Mouse (Mus musculus) thymus, adult 2 months (tissue): Measurements from ENCODE around the gene Col18a1. TPM values are rescaled to one million over a fixed set of nuclear protein-coding genes. Genes with fewer than 3 reads are reported as not detected.

Experiments
- DNase-seq: peaks from one replicate; pipeline ENCODE4 v3.0.0; 2021
- H3K27ac ChIP-seq: fragments of 200-500 bp; 2 replicates; pipeline ENCODE4 v1.5.1; 2012; ENCODE audit warnings: low read length, control low read depth; ENCODE audit not compliant: control insufficient read depth, insufficient read depth
- H3K27me3 ChIP-seq: fragments of 200-500 bp; 2 replicates; pipeline ENCODE4 v1.6.1; 2012; ENCODE audit warnings: mild to moderate bottlenecking, low read length, moderate library complexity, mixed read lengths; ENCODE audit not compliant: control insufficient read depth, insufficient read depth
- H3K36me3 ChIP-seq: fragments of 200-500 bp; 2 replicates; pipeline ENCODE4 v1.6.1; 2012; ENCODE audit warnings: mild to moderate bottlenecking, low read length, moderate library complexity; ENCODE audit not compliant: control insufficient read depth, insufficient read depth
- H3K4me1 ChIP-seq: fragments of 200-500 bp; replicated peaks from 2 replicates; pipeline ENCODE4 v1.6.1; 2012; ENCODE audit warnings: low read length; ENCODE audit not compliant: control insufficient read depth, insufficient read depth
- H3K4me3 ChIP-seq: fragments of 200-500 bp; 2 replicates; pipeline ENCODE4 v1.5.1; 2012; ENCODE audit warnings: mild to moderate bottlenecking, low read length, control low read depth, moderate library complexity; ENCODE audit not compliant: control insufficient read depth, insufficient read depth
- CTCF ChIP-seq: fragments of 200-500 bp; IDR thresholded peaks from 2 replicates; pipeline ENCODE4 v1.5.1; 2012; ENCODE audit warnings: mild to moderate bottlenecking, control low read depth, low read length, moderate library complexity, borderline replicate concordance; ENCODE audit not compliant: control insufficient read depth, poor library complexity, insufficient read depth; ENCODE audit errors: extremely low read depth
- POLR2A ChIP-seq: fragments of 200-500 bp; IDR thresholded peaks from 2 replicates; pipeline ENCODE4 v1.6.1; 2012; ENCODE audit warnings: mild to moderate bottlenecking, low read length, control low read depth, moderate library complexity; ENCODE audit not compliant: control insufficient read depth, poor library complexity, insufficient read depth; ENCODE audit errors: extremely low read depth
- WGBS: fragments of 180-500 bp; shearing (Covaris S2); methylation state at CpG from one replicate; pipeline ENCODE4 v1.1.7; 2018; 5-methylcytosine and 5-hydroxymethylcytosine counted together
- polyA plus RNA-seq: library from polyadenylated mRNA; depleted of rRNA; stranded (reverse); fragments of >200 nt; gene quantifications from 2 replicates; pipeline ENCODE4 v1.2.3, GENCODE M21; 2012

Gene Col18a1
- polyA plus RNA-seq, 1 experiment, result 20.7 TPM

DNA sequence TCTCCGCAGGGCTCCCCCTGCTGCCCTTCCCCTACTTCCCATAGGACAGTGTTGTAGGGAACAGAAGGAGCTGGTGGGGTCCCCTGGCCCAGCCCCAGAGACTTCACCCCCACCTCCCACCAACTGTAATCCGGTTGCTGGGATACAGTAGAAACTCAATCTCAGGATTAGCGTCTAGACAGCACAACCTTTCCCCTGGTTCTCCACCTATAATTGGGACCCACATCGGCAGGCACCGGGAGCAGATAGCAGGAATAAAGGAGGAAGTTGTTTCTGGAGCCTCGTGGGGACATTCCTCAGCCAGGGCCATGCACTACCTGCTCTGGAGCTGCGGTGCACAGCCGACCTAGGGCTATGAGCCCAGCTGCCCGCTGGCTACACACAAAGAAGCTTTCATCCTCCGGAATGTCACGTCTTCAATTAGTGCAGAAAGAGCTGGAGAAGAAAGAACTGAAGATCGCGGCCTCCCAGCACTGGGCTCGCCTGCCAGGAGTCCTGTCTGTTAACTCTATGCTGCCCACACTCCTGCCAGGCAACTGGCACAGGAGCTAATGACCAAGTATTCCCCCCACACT is 15.3 kb downstream of the Col18a1 start:
- TF ChIP-seq POLR2A, result no peak
- no peak for TF ChIP-seq CTCF
- Histone ChIP-seq H3K36me3 (no peaks in the 10 kb centered on the region), H3K4me3 (no peak overlapping the region), H3K4me1 (no peaks in the 10 kb centered on the region), H3K27me3 (no peaks in the 10 kb centered on the region), H3K27ac (no peak overlapping the region)
- WGBS, result 72% methylated on average over 14 of the region's 14 CpGs
- no peak for DNase-seq

GRCm38 (mm10) chr10:77150016-77150415 is 16.3 kb downstream of the Col18a1 start:
- no peak overlapping the region for H3K4me3 ChIP-seq
- H3K27ac ChIP-seq, result no peak overlapping the region
- H3K4me1 ChIP-seq, result no peaks in the 10 kb centered on the region
- WGBS, result 90% methylated on average over 8 of the region's 8 CpGs
- no peaks in the 10 kb centered on the region for H3K27me3 ChIP-seq
- no peak for TF ChIP-seq CTCF
- TF ChIP-seq POLR2A, result no peak
- DNase-seq, result no peak
- no peaks in the 10 kb centered on the region for H3K36me3 ChIP-seq

DNA sequence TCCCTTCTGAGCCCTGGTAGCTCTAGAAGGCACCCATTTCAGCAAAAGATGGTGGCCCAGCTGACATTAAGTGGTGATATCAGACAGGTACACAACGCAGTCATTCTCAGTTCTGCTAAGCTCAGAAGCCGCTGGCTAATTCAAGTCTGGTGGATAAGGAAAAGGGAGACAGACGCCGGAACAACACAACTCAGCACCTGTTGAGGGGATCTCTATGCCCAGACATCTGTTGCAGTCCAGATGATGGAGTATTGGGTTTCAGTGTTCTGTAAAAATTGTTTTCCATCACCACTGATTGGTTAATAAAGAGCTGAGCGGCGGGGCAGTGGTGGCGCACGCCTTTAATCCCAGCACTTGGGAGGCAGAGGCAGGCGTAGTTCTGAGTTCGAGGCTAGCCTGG is 18.8 kb downstream of the Col18a1 start:
- DNase-seq, result no peak
- 97% methylated on average over 10 of the region's 10 CpGs for WGBS
- Histone ChIP-seq H3K27me3 (no peaks in the 10 kb centered on the region), H3K4me1 (no peaks in the 10 kb centered on the region), H3K36me3 (no peaks in the 10 kb centered on the region), H3K27ac (no peak overlapping the region), H3K4me3 (no peak overlapping the region)
- no peak for TF ChIP-seq CTCF
- TF ChIP-seq POLR2A, result no peak

DNA sequence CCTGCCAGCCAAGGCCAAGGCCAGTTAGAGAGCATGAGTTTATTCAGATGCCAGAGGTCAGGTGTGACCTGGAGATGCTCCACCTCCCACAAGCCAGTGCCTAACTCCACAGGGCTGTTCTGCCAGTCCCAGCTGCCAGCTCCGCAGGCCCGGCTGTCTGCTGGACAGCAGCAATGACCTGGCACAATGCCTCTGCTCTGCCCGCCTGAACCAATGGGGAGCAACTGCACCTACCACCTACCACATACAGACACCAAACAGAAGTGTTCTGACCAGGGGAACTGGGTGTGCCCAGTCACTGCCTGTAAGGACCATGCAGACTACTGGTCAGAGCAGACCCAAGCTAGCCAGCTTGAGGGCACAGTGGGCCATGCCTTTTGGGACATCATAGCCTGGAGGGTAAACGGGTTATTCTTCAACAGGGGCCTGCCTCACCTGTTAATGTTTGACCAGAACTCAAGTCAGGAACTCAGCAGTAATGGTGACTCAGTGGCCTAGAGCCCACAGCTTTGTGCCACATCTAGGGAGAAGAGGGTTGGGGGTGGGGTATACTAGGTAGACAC is 19.4 kb downstream of the Col18a1 start:
- no peaks in the 10 kb centered on the region for H3K36me3 ChIP-seq
- H3K4me1 ChIP-seq, result no peaks in the 10 kb centered on the region
- no peak overlapping the region for H3K4me3 ChIP-seq
- no peak for DNase-seq
- WGBS, result 96% methylated on average over 4 of the region's 4 CpGs
- TF ChIP-seq CTCF (no peak), POLR2A (no peak)
- no peak overlapping the region for H3K27ac ChIP-seq
- H3K27me3 ChIP-seq, result no peaks in the 10 kb centered on the region

- Histone ChIP-seq H3K27ac (no peak overlapping the region), H3K27me3 (no peaks in the 10 kb centered on the region), H3K36me3 (no peaks in the 10 kb centered on the region), H3K4me1 (no peaks in the 10 kb centered on the region), H3K4me3 (no peak overlapping the region)
- no peak for TF ChIP-seq POLR2A
- TF ChIP-seq CTCF, result no peak
- DNase-seq, result no peak
- 100% methylated on average over 1 of the region's 1 CpGs for WGBS
Observed at GRCm38 (mm10) chr10:77145946-77146345, 20.4 kb downstream of the Col18a1 start.

DNA sequence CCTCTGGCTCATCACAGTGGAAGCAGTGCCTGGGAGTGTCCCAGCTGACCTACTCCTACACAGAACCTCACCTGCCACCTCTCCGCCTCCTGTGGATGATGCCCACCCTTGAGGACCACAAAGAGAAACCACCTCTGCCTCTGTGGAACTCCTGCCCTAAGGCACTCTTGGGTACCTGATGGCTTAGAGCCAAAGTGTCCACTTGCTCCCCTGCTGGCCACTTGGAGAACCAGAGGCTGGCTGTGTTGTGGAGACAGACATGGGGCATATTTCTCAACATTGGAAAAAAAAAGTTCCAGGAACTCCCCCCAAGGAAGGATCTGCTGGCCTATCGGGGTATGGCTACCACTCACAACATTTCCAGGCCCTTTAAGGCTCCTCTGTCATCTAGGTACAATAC is 22.0 kb downstream of the Col18a1 start:
- H3K4me1 ChIP-seq, result no peaks in the 10 kb centered on the region
- WGBS, result 92% methylated on average over 2 of the region's 2 CpGs
- DNase-seq, result no peak
- TF ChIP-seq CTCF (no peak), POLR2A (no peak)
- H3K27me3 ChIP-seq, result no peaks in the 10 kb centered on the region
- no peak overlapping the region for H3K27ac ChIP-seq
- no peak overlapping the region for H3K4me3 ChIP-seq
- no peaks in the 10 kb centered on the region for H3K36me3 ChIP-seq
